Mouse (Mus musculus): ENCODE measurements at regions not wholly inside any gene's neighbourhood (a gene's known extent, or its start where the extent isn't known, plus 50 kb on each side); places are given as distances from the start of the nearest gene placed in this dataset.

DNA sequence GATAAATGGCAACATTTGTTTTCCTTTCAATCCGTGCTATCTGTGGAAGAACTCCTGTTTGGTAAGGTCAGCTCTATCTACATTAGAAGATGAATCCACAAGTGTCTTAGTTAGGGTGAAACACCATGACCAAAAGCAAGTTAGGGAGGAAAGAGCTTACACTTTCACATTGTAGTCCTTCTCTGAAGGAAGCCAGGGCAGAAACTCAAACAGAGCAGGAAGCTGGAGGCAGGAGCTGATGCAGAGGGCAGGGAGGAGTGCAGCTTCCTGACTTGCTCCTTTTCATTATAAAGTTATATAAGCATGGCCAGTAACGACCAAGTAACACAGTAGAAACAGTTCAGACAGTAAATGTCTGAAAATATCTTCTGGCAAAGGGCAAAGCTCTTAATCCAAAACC is 117.9 kb upstream of the Gnao1 start:
- ATAC-seq (ENCODE audit: insufficient number of reproducible peaks, insufficient read depth, low FRiP score, low TSS enrichment, low read depth) = no peak
- Histone ChIP-seq H3K27me3 (no peaks in the 10 kb centered on the region), H3K27ac (no peak overlapping the region)

GRCm38 (mm10) chr8:93697206-93697605 is 112.6 kb upstream of the Gnao1 start:
- Histone ChIP-seq H3K9me3 (no peaks in the 10 kb centered on the region), H3K36me3 (no peaks in the 10 kb centered on the region), H3K4me3 (no peak overlapping the region), H3K4me1 (no peaks in the 10 kb centered on the region), H3K27ac (no peak overlapping the region), H3K4me2 (no peak overlapping the region), H3K27me3 (no peaks in the 10 kb centered on the region), H3K9ac (no peak overlapping the region)
- no peak for ATAC-seq (ENCODE audit: insufficient number of reproducible peaks, insufficient read depth, low FRiP score, low TSS enrichment, low read depth)
- 58% methylated on average over 7 of the region's 7 CpGs for WGBS

More for the DNA sequence above, 117.9 kb upstream of the Gnao1 start:
- H3K9ac ChIP-seq = no peak overlapping the region
- no peaks in the 10 kb centered on the region for H3K36me3 ChIP-seq
- H3K4me1 ChIP-seq = peaks cover 2% of the 10 kb centered on the region; the same call in 1 of the 2 replicates
- H3K9me3 ChIP-seq = no peaks in the 10 kb centered on the region
- H3K4me3 ChIP-seq = no peak overlapping the region
- 66% methylated on average over 2 of the region's 2 CpGs for WGBS
- no peak overlapping the region for H3K4me2 ChIP-seq

DNA sequence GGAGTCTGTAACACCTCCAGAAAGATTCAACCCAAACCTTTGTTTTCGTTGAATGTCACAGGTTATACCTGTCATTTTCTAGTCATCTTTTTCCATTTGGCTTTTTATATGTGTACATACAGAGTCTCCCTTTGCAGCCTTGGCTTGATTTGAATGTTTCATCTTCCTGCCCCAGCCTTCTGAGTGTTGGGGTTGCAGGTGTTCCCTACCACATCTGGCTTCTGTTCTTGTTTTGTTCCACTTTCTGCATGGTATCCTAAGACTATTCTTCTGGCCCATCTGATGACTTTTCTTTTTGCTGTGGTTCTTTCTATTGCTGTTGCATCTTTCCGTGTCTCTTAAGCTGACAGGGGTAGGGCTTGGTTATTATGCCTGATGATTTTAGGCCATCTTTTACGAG is 111.3 kb upstream of the Gnao1 start:
- WGBS = 88% methylated on average over 3 of the region's 3 CpGs
- H3K4me1 ChIP-seq = no peaks in the 10 kb centered on the region
- H3K4me3 ChIP-seq = no peak overlapping the region
- H3K9ac ChIP-seq = no peak overlapping the region
- H3K9me3 ChIP-seq = no peaks in the 10 kb centered on the region
- no peaks in the 10 kb centered on the region for H3K36me3 ChIP-seq
- ATAC-seq (ENCODE audit: insufficient number of reproducible peaks, insufficient read depth, low FRiP score, low TSS enrichment, low read depth) = no peak
- H3K27ac ChIP-seq = no peak overlapping the region
- no peaks in the 10 kb centered on the region for H3K27me3 ChIP-seq
- H3K4me2 ChIP-seq = no peak overlapping the region

DNA sequence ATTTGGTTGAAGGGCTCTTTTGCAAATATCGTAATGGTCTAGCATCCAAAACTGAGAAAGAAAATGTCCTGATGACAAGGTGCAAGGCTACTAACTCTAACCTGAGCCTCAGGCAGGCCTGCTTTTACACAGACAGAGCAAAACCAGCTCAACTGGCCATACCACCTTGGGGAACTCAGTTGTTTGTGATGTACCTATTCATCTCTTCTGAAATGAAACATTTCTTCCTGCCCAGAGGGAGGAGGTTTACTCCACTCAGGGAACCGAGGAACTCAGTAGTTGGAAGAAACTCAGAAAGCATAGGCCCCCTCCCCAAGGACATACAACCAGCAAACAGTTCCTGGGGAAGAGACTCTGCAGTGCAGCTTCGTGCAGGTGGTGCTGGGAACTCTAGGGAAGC is 108.4 kb upstream of the Gnao1 start:
- H3K4me1 ChIP-seq = no peaks in the 10 kb centered on the region
- no peak for ATAC-seq (ENCODE audit: insufficient number of reproducible peaks, insufficient read depth, low FRiP score, low TSS enrichment, low read depth)
- 67% methylated on average over 3 of the region's 3 CpGs for WGBS

DNA sequence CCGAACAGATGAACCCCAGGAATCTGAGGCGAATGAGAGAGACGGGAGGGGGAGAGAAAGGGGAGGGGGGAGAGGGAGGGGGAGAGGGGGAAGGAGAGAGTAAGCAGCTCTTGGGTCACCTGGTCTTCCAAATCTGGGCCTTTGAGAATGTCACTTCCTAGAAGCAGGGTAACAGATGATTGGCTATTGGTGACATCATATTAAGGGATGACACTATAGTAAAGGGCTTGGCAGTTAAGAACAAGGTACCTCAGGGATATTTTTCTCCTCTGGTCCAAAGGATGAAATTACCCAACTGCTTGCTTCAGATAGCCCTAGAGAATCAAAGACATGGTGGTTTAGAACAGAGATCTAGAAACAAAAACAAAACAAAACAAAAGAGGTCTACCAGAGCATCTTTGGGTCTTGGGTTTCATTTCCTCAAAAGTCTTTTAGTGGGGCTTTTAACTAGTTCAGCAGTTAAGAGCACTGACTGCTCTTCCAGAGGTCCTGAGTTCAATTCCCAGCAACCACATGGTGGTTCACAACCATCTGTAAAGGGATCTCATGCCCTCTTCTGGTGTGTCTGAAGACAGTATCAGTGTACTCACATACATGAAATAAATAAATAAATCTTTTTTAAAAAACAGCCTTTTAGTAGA is 97.6 kb upstream of the Gnao1 start:
- no peaks in the 10 kb centered on the region for H3K9me3 ChIP-seq
- WGBS = 75% methylated on average over 3 of the region's 3 CpGs
- no peaks in the 10 kb centered on the region for H3K27me3 ChIP-seq
- no peaks in the 10 kb centered on the region for H3K4me1 ChIP-seq
- no peak for ATAC-seq (ENCODE audit: insufficient number of reproducible peaks, insufficient read depth, low FRiP score, low TSS enrichment, low read depth)
- H3K4me3 ChIP-seq = no peak overlapping the region
- H3K9ac ChIP-seq = no peak overlapping the region
- no peak overlapping the region for H3K4me2 ChIP-seq
- no peaks in the 10 kb centered on the region for H3K36me3 ChIP-seq
- H3K27ac ChIP-seq = no peak overlapping the region

More for the DNA sequence above, 108.4 kb upstream of the Gnao1 start:
- H3K4me2 ChIP-seq = no peak overlapping the region
- no peaks in the 10 kb centered on the region for H3K27me3 ChIP-seq
- no peak overlapping the region for H3K4me3 ChIP-seq
- H3K27ac ChIP-seq = no peak overlapping the region
- H3K9me3 ChIP-seq = no peaks in the 10 kb centered on the region
- H3K9ac ChIP-seq = no peak overlapping the region
- no peaks in the 10 kb centered on the region for H3K36me3 ChIP-seq

DNA sequence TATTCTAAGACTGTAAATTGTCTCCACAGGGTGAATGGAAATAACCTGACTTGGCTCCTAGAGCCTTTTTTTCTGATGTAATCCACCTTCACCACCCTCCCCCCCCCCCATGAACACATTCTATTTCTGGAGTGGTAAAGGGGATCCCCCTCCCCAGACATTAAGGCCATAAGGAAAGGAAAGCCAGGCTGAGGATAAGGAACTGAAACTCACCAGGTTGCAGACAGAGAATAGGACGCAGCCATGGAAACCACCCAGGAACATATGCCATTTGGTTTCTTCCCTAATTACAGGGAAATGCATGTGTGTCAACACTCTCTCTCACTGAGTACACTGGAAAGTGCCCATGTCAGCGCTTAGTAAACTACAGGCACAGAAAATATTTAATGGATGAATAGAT is 96.5 kb upstream of the Gnao1 start:
- no peak for ATAC-seq (ENCODE audit: insufficient number of reproducible peaks, insufficient read depth, low FRiP score, low TSS enrichment, low read depth)
- Histone ChIP-seq H3K4me1 (no peaks in the 10 kb centered on the region), H3K4me2 (no peak overlapping the region), H3K4me3 (no peak overlapping the region), H3K9me3 (no peaks in the 10 kb centered on the region), H3K9ac (no peak overlapping the region), H3K36me3 (no peaks in the 10 kb centered on the region), H3K27me3 (no peaks in the 10 kb centered on the region), H3K27ac (no peak overlapping the region)
- 87% methylated on average over 2 of the region's 2 CpGs for WGBS

DNA sequence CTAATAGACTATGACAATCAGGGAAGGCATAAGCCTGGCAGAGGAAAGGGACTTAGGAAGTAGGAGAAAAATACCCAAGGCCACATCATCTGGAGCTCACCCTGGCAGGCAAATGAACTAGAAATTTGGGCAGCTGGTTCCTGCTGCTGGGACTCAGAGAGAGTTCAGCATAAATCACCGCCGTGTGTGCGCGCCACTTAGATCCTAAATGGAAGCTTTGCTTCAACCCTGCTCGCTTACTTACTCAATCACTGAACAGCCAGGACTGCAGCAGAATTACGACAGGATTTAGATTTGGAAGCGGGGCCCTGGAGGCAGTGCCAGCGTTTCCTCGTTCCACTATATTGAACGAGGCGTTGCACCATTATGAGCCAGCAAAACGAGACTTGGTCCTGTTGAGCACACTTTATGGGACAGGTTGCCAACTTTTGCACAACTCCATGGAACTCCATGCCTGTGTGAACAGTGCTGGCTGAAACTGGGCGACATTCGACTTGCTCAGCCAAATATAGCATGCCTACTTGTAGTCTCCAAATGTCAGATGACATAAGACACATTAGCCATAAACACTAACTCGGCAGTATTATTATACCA is 84.8 kb upstream of the Gnao1 start:
- no peak for ATAC-seq (ENCODE audit: insufficient number of reproducible peaks, insufficient read depth, low FRiP score, low TSS enrichment, low read depth)
- 87% methylated on average over 15 of the region's 15 CpGs for WGBS
- H3K4me1 ChIP-seq = no peaks in the 10 kb centered on the region; the same call in 1 of the 2 replicates
- H3K4me2 ChIP-seq = no peak overlapping the region
- H3K4me3 ChIP-seq = no peak overlapping the region
- no peaks in the 10 kb centered on the region for H3K36me3 ChIP-seq
- H3K27me3 ChIP-seq = no peaks in the 10 kb centered on the region
- no peak overlapping the region for H3K9ac ChIP-seq
- H3K27ac ChIP-seq = no peak overlapping the region
- H3K9me3 ChIP-seq = no peaks in the 10 kb centered on the region

DNA sequence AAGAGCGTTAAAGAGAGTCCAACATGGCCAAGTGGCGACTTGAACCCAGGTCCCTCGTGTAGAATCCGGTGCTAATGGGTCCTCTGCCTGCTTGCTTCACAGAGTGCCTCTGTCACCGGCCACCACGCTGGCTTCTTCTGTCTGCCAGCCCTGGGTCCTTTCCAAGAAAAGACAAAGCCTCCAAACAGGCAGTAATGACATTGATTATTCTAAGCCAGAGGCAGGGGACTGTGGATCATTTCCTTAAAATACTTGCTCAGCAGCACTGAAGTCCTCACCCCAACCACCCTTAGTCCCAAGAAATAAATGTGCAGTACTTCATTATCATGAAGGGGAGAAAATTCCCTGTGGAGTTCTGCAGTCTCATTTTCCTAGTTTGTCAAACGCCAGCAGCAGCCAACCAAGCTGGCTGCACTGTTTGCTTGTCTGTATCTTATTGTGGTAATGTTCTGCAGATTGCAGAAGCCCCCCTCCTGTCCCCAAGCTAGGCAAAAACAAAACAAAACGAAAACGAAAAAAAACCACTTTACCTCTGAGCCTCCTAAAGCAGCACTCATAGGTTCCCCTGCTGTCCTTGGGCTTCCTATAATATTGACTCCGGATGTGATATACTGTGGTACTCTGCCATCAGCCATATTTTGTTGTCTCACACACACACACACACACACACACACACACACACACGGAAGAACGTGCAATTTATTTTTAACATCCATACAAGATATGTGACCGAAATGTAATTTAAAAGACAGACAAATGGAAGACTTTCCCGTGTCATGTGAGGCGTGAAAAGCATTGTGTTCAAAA is 80.4 kb upstream of the Gnao1 start:
- no peak overlapping the region for H3K4me3 ChIP-seq
- no peak for ATAC-seq (ENCODE audit: insufficient number of reproducible peaks, insufficient read depth, low FRiP score, low TSS enrichment, low read depth)
- H3K9me3 ChIP-seq = no peaks in the 10 kb centered on the region
- H3K9ac ChIP-seq = no peak overlapping the region
- H3K4me1 ChIP-seq = peaks cover 8% of the 10 kb centered on the region
- H3K27me3 ChIP-seq = no peaks in the 10 kb centered on the region
- H3K4me2 ChIP-seq = no peak overlapping the region
- no peak overlapping the region for H3K27ac ChIP-seq
- no peaks in the 10 kb centered on the region for H3K36me3 ChIP-seq
- WGBS = 71% methylated on average over 15 of the region's 15 CpGs

DNA sequence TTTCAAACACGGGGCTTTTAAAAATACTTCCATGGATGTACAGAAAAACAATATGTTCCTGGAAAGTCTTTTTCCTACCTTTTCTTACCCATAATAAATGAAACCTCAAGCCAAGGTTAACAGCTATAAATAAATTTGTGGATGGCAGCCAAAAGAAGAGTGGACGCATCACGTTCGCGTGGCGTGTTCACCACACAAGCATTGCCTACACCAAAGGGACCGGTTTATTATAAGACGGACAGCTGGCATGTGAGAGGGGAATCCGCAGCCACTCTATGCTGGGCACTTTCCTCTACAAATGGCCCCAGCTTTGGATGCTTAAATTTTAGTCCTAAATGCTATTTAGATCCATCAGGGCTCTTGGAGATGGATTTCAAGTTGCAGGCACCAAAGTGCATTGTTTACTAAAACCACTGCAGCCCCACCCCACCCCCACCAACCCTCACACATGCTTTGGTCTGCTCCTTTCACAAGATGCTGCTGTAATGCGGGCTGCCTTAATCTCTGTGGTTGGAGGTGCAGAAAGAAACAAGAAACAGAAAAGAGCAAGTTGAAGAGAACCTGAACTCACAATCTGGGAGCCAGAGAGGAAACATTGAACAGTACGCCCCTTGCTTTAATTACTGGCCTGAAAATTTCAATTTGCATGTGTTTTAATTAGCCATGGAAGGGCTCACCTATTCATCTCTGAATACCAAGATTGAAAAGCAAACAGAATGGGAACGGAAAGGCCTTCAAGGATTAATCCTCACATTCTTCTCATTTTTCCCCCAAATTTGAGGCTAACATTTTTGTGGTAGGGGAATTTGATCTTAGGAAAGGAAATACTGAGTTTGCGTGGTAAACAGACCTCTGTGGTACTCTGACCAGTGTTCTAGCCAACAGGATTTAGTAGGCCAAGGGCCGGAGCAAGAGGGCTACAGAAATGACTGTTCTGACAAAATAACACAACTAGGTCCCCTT is 78.7 kb upstream of the Gnao1 start:
- WGBS = 62% methylated on average over 14 of the region's 14 CpGs
- Histone ChIP-seq H3K9me3 (no peaks in the 10 kb centered on the region), H3K36me3 (no peaks in the 10 kb centered on the region), H3K4me1 (peaks cover 11% of the 10 kb centered on the region), H3K27ac (no peak overlapping the region), H3K4me3 (no peak overlapping the region), H3K9ac (no peak overlapping the region), H3K4me2 (no peak overlapping the region), H3K27me3 (no peaks in the 10 kb centered on the region)
- ATAC-seq (ENCODE audit: insufficient number of reproducible peaks, insufficient read depth, low FRiP score, low TSS enrichment, low read depth) = no peak

DNA sequence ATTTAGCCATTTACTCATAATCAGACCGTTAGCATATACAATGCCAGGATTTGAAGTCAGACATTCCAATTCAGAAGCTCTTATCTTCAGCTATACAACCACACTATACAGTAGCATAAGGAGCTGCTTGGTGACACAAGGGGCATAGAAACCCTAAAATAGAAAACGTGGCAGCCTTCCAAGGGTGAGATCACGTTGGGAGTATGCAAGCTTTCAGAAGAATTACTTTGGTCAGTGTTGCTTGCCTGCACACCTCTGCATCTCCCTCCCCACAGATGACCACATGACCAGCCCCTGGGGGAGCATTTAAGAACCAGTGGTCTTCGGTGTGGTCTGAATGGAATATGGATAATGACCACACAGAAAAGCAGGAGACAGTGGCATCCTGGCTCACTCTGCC is 74.9 kb upstream of the Gnao1 start:
- WGBS = 72% methylated on average over 4 of the region's 4 CpGs
- Histone ChIP-seq H3K36me3 (no peaks in the 10 kb centered on the region), H3K4me2 (no peak overlapping the region), H3K27ac (no peak overlapping the region), H3K4me3 (no peak overlapping the region), H3K4me1 (peaks cover 11% of the 10 kb centered on the region; the same call in 1 of the 2 replicates), H3K9me3 (no peaks in the 10 kb centered on the region), H3K27me3 (no peaks in the 10 kb centered on the region), H3K9ac (no peak overlapping the region)
- ATAC-seq (ENCODE audit: insufficient number of reproducible peaks, insufficient read depth, low FRiP score, low TSS enrichment, low read depth) = no peak

DNA sequence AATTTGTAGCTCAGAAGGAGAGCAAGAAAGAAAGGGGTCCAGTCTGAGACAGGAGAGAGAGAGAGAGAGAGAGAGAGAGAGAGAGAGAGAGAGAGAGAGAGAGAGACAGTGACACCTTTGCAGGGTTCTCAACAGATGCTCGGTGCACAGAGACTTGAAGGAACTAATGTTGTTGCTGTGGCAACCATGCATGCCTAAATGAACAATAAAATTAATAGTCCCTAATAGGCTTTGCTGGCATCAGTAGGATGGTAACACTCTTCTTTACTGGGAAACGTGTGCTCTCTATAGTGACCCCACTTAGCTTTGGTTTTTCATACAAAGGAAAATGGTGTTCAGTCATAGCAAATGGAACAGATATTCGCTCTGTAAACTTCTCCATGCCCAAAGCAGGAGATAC is 69.5 kb upstream of the Gnao1 start:
- Histone ChIP-seq H3K9ac (no peak overlapping the region), H3K36me3 (no peaks in the 10 kb centered on the region), H3K4me1 (no peaks in the 10 kb centered on the region), H3K4me2 (no peak overlapping the region), H3K27ac (no peak overlapping the region), H3K4me3 (no peak overlapping the region), H3K9me3 (no peaks in the 10 kb centered on the region), H3K27me3 (no peaks in the 10 kb centered on the region)
- WGBS = 73% methylated on average over 3 of the region's 3 CpGs
- no peak for ATAC-seq (ENCODE audit: insufficient number of reproducible peaks, insufficient read depth, low FRiP score, low TSS enrichment, low read depth)

All from embryonic facial prominence, embryonic 13.5 days (tissue).